Mouse (Mus musculus) heart, postnatal 14 days (tissue): Measurements from ENCODE around the gene Tmem125. TPM values are rescaled to one million over a fixed set of nuclear protein-coding genes. Genes with fewer than 3 reads are reported as not detected.
"Not testable (repeated sequence)": the region's sequence is repeated elsewhere in the genome, so short reads cannot be mapped to it uniquely, and the experiment has no call there.

ENCODE experiments used
- DNase-seq, 2 experiments: peaks; one replicate each; pipeline ENCODE4 v3.0.0; 2021 to 2022
- intact Hi-C: fragments of 180-260 bp; cut with DNase I; formaldehyde crosslinking; loops from one replicate; pipeline ENCODE4 v1.15.1; 2025
- total RNA-seq, 2 experiments: library from RNA; stranded (reverse); gene quantifications; 2 replicates each; pipeline ENCODE4 v1.2.3; 2021

The Tmem125 gene
- total RNA-seq, 2 experiments from 2014 or later, result 0.22 to 0.26 TPM

GRCm38 (mm10) chr4:118542510-118543157 is 1.2 kb downstream of the Tmem125 start:
- intact Hi-C loops, result no loop called here
- no peak for DNase-seq

GRCm38 (mm10) chr4:118539904-118540303 is 3.9 kb downstream of the Tmem125 start:
- intact Hi-C loops, result no loop called here
- DNase-seq, result no peak

- intact Hi-C loops, result no loop called here
- DNase-seq, result no peak
These were observed 6.0 kb downstream of the Tmem125 start for GRCm38 (mm10) chr4:118537801-118538200.

GRCm38 (mm10) chr4:118535610-118536009 is 8.2 kb downstream of the Tmem125 start:
- DNase-seq, result no peak
- intact Hi-C loops, result no loop called here

- intact Hi-C loops, result no loop called here
- no peak for DNase-seq
These were observed 10.2 kb downstream of the Tmem125 start for GRCm38 (mm10) chr4:118533605-118534004.

- DNase-seq, result no peak
- intact Hi-C loops, result no loop called here
These were observed 10.7 kb downstream of the Tmem125 start for GRCm38 (mm10) chr4:118533156-118533555.

GRCm38 (mm10) chr4:118532663-118533062 is 11.2 kb downstream of the Tmem125 start:
- intact Hi-C loops, result no loop called here
- DNase-seq, result no peak

GRCm38 (mm10) chr4:118527720-118528119 is 16.1 kb downstream of the Tmem125 start:
- intact Hi-C loops, result no loop called here
- DNase-seq, result no peak

- intact Hi-C loops, result no loop called here
- no peak for DNase-seq
These were observed 16.5 kb downstream of the Tmem125 start for GRCm38 (mm10) chr4:118527335-118527681.

- intact Hi-C loops, result no loop called here
- DNase-seq, result no peak
These were observed 17.2 kb downstream of the Tmem125 start, which contains the start of gene 2610528J11Rik for GRCm38 (mm10) chr4:118526408-118527334. Gene 2610528J11Rik (plus strand): TSS chr4:118526999.

- intact Hi-C loops, result no loop called here
These were observed 18.1 kb downstream of the Tmem125 start for GRCm38 (mm10) chr4:118525779-118526178.

GRCm38 (mm10) chr4:118523976-118524375 is 19.9 kb downstream of the Tmem125 start:
- no peak for DNase-seq
- intact Hi-C loops, result no loop called here

More at GRCm38 (mm10) chr4:118525779-118526178, 18.1 kb downstream of the Tmem125 start:
- DNase-seq, result no peak

- intact Hi-C loops, result no loop called here
- DNase-seq, result no peak
These were observed 21.6 kb downstream of the Tmem125 start for GRCm38 (mm10) chr4:118522248-118522647.

GRCm38 (mm10) chr4:118518208-118518607 is 25.6 kb downstream of the Tmem125 start:
- intact Hi-C loops, result loop anchor here (5.0 kb wide), 2 partner anchors 41 to 71 kb away; no protein-coding TSS in a partner anchor
- DNase-seq, result no peak

GRCm38 (mm10) chr4:118517497-118518146 is 26.2 kb downstream of the Tmem125 start:
- intact Hi-C loops, result loop anchor here (5.0 kb wide), 2 partner anchors 40 to 70 kb away; no protein-coding TSS in a partner anchor
- no peak for DNase-seq

GRCm38 (mm10) chr4:118516699-118517496 is 26.9 kb downstream of the Tmem125 start:
- intact Hi-C loops, result loop anchor here (5.0 kb wide), 2 partner anchors 40 to 70 kb away; no protein-coding TSS in a partner anchor

GRCm38 (mm10) chr4:118509050-118509449 is 34.8 kb downstream of the Tmem125 start:
- no peak for DNase-seq
- intact Hi-C loops, result no loop called here

More at GRCm38 (mm10) chr4:118516699-118517496, 26.9 kb downstream of the Tmem125 start:
- peak; percentile 28 to 37 for DNase-seq

- intact Hi-C loops, DNase-seq: not testable (repeated sequence)
These were observed 36.7 kb downstream of the Tmem125 start for GRCm38 (mm10) chr4:118507171-118507570.

GRCm38 (mm10) chr4:118505551-118505950 is 38.3 kb downstream of the Tmem125 start:
- DNase-seq, result peak; percentile 24 to 39
- intact Hi-C loops, result no loop called here

- no peak for DNase-seq
These were observed 43.1 kb downstream of the Tmem125 start for GRCm38 (mm10) chr4:118500792-118501191.

More at GRCm38 (mm10) chr4:118500792-118501191, 43.1 kb downstream of the Tmem125 start:
- intact Hi-C loops, result no loop called here
